Mouse (Mus musculus) neural tube, embryonic 14.5 days (tissue): ENCODE data around the gene Cd2ap. TPM values are rescaled to one million over a fixed set of nuclear protein-coding genes. Genes with fewer than 3 reads are reported as not detected.

Source experiments
- ATAC-seq: fragments of 200-750 bp; cut with Nextera tagmentation; 2 replicates; pipeline ENCODE4 v1.8.0; 2017; ENCODE audit warnings: low read depth, mild to moderate bottlenecking, moderate TSS enrichment, moderate library complexity
- H3K27ac ChIP-seq: fragments of 300-500 bp; sonication (generic); 2 replicates; pipeline ENCODE4 v1.5.1; 2014; ENCODE audit warnings: low read depth, mild to moderate bottlenecking, control low read depth, low read length, moderate library complexity, mixed read lengths
- H3K27me3 ChIP-seq: fragments of 300-500 bp; sonication (generic); 2 replicates; pipeline ENCODE4 v1.6.1; 2014; ENCODE audit warnings: low read length; ENCODE audit not compliant: control insufficient read depth, insufficient read depth
- H3K36me3 ChIP-seq: fragments of 300-500 bp; sonication (generic); 2 replicates; pipeline ENCODE4 v1.6.1; 2014; ENCODE audit warnings: low read length, mixed read lengths; ENCODE audit not compliant: control insufficient read depth, insufficient read depth
- H3K4me1 ChIP-seq: fragments of 300-500 bp; sonication (generic); 2 replicates; pipeline ENCODE4 v1.6.1; 2014; ENCODE audit warnings: low read length; ENCODE audit not compliant: control insufficient read depth, insufficient read depth
- H3K4me2 ChIP-seq: fragments of 300-500 bp; sonication (generic); 2 replicates; pipeline ENCODE4 v1.6.1; 2014; ENCODE audit warnings: mild to moderate bottlenecking, low read depth, low read length, control low read depth
- H3K4me3 ChIP-seq: fragments of 300-500 bp; sonication (generic); 2 replicates; pipeline ENCODE4 v1.5.1; 2014; ENCODE audit warnings: low read depth, low read length, control low read depth, mixed read lengths
- H3K9ac ChIP-seq: fragments of 300-500 bp; sonication (generic); replicated peaks from 2 replicates; pipeline ENCODE4 v1.6.1; 2014; ENCODE audit warnings: low read depth, mild to moderate bottlenecking, control low read depth, low read length, mixed read lengths
- H3K9me3 ChIP-seq: fragments of 300-500 bp; sonication (generic); 2 replicates; pipeline ENCODE4 v1.6.1; 2016; ENCODE audit warnings: low read length; ENCODE audit not compliant: control insufficient read depth
- WGBS: fragments of 180-500 bp; shearing (Covaris S2); extraction: QIAGEN DNeasy Blood & Tissue Kit; methylation state at CpG from one replicate; pipeline ENCODE4 v1.1.7; 2014; 5-methylcytosine and 5-hydroxymethylcytosine counted together
- polyA plus RNA-seq: library from polyadenylated mRNA; unstranded; fragments of >200 nt; fragmentation: Nextera tagmentation; extraction: Ambion mirVana; gene quantifications from 2 replicates; pipeline ENCODE4 v1.2.1, GENCODE M21; 2014

Cd2ap gene
- polyA plus RNA-seq, 1 experiment from 2014 or later: 13.4 TPM

DNA sequence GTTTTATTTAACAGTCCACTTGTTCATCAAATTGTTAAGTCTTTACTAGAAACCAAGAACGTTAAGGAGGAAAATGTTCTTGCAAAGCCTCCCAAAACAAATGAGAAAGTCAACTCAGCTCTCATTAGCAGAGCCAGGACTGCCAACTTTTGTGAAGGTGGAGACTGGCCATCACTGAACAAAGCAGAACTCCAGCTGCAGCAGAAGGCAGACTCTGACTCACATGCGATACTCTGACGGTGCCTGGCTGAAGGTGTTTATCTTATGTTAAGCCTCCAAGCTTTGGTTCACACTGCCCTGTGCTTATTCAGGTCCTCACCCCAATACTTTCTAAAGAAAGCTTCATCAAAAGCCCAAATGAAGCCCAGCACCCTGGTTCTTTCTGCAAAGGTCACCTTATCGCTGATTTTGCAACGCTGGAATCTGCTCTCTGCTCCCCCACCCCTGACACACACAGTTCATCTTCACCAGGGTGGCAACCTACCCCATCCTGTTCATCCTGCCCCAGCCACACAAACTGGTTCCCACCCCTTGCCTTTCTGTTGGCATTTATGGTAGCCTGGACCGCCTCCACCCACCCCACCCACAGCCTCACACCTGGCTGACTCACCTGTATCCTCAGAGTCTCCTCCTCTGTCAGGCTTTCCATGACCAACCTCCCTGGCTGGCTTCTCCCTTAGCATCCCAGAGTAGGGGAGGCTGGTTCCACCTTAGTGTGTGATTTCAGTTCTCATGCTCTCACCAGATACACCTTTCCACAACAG is 130.6 kb downstream of the Cd2ap start:
- Histone ChIP-seq H3K4me3 (no peak overlapping the region), H3K27me3 (no peaks in the 10 kb centered on the region), H3K9ac (no peak overlapping the region), H3K27ac (no peak overlapping the region), H3K9me3 (no peaks in the 10 kb centered on the region), H3K4me2 (no peak overlapping the region), H3K36me3 (no peaks in the 10 kb centered on the region), H3K4me1 (no peaks in the 10 kb centered on the region)
- ATAC-seq: no peak
- WGBS: 87% methylated on average over 6 of the region's 6 CpGs

Other genes starting within 250 kb of the Cd2ap start
- gene Adgrf4, start 184.4 kb downstream of the Cd2ap start, polyA plus RNA-seq: 0.26 and 0.31 TPM in 2 replicates
- 0.08 and 0.10 TPM in 2 replicates for gene Adgrf2, start 134.5 kb downstream of the Cd2ap start, polyA plus RNA-seq
- gene Tnfrsf21, start 139.9 kb upstream of the Cd2ap start, polyA plus RNA-seq: 82.6 and 95.8 TPM in 2 replicates